Mouse (Mus musculus) heart, adult 8-10 months (tissue): ENCODE measurements around the gene Gm20547. TPM values are rescaled to one million over a fixed set of nuclear protein-coding genes. Genes with fewer than 3 reads are reported as not detected.

Source experiments
- DNase-seq: peaks from one replicate; pipeline ENCODE4 v3.0.0; 2022; ENCODE audit warnings: low spot score
- total RNA-seq, 4 experiments: library from RNA; stranded (reverse); gene quantifications; 2 replicates each; pipeline ENCODE4 v1.2.4; 2022

Gm20547 gene
- total RNA-seq, 4 experiments from 2014 or later = not detected

DNA sequence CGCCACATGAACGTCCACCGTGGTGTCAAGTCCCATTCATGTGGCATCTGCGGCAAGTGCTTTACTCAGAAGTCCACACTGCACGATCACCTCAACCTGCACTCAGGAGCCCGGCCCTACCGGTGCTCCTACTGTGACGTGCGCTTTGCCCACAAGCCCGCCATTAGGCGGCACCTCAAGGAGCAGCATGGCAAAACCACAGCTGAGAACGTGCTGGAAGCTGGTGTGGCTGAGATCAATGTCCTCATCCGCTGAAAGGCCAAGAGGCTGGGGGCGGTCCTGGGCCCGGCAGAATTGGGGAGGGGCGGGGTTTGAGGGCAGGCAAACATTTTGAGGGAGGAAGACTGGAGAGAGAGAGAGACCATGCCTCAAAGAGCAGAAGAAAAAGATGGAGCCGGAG, 14.5 kb upstream of the Gm20547 start:
- no peak for DNase-seq

DNA sequence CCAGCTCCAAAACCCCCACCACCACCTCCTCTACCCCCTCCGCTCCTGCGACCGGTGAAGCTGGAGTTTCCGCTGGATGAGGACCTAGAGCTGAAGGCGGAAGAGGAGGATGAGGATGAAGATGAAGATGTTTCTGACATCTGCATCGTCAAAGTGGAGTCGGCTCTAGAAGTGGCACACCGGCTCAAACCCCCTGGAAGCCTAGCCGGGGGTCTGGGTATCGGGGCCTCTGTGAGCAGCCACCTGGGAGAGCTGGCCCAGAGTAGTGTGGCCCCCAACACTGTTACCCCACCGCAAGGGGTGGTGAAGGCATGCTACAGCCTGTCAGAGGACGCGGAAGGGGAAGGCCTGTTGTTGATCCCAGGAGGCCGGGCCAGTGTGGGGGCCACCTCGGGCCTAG, 13.9 kb upstream of the Gm20547 start:
- no peak for DNase-seq

DNA sequence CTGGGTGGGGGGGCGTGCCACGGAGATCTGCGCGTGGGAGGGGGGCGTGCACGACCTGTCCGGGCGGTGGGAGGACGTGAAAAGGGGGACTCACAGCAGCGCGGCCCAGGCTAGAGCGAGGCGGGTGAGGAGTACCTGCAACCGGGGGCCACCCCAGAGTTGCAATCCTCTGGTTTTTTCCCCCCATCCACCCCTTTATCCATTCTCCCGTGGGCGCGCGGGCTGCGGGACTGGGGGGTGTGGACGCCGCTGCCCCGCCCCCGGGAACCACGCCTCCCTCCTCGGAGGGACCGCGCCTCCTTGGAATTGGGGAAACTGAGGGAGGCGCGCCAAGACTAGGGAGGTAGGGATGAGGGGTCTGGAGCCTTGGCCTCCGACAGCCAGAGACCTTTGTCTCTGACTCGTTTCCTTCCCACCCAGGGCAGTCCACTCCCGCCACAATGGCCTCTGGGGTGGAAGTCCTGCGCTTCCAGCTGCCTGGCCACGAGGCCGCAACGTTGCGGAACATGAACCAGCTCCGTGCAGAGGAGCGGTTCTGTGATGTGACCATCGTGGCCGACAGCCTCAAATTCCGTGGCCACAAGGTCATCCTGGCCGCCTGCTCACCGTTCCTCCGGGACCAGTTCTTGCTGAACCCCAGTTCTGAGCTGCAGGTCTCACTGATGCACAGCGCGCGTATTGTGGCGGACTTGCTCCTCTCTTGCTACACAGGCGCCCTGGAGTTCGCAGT, 13.1 kb upstream of the Gm20547 start:
- DNase-seq = peak; percentile 35

DNA sequence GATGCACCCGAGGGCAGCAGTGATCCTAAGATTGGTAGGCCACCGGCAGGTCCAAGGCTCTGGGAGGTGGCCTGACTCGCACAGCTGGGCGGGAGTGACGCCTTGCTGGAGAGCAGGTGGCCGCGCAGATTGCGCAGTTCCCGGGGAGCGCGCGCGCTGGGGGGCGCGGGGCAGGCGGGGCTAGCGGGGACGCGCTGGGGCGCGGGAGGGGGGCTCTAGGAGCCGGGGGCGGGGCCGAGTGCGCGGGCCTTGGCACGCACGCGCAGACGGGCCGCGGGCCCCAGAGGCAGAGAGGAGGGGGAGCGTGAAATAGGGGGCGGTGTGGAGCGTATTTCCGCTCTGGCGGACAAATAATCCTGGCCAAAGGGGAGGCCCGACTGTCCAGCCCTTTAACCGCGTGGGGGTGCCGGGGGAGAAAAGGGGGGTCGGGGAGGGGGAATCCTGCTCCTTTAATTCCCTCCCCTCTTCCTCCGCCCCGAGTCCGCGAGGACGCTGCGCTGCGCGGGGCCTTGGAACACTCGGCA, 12.3 kb upstream of the Gm20547 start:
- peak; percentile 91 for DNase-seq

DNA sequence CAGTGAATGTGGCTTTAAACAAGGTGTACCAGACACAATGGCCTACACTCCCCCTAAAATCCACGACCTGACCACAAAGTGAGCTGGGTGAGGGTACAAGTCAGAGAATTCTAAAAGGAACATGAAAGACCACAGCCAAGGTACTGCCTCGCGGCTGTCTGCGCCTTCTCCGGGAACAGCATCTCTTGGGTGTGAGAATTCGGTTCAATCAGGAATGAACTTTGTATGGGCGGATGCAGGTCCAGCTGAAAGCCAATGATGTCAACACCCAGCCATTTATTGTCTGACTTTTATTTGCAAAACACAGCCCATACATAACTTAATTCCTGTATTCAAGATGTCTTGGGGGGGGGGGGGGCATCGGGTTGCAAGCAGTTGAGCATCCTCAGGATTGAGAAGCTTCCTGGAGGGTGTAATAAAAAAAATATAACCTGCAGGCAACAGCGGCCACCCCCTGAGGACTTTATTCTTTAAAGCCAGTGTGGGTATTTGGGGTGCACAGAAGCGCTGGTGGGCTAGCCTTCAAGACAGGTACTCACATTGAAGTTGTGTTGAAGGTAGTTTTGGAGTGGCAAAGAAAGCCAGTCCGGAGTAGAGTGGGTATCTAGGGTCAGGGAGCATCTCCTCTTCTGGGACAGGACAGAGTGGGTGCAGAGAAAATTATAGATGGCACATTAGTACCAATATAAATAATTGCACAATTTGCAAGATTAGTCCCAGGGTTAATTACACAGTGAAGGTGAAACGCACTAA, 11.4 kb upstream of the Gm20547 start:
- no peak for DNase-seq

DNA sequence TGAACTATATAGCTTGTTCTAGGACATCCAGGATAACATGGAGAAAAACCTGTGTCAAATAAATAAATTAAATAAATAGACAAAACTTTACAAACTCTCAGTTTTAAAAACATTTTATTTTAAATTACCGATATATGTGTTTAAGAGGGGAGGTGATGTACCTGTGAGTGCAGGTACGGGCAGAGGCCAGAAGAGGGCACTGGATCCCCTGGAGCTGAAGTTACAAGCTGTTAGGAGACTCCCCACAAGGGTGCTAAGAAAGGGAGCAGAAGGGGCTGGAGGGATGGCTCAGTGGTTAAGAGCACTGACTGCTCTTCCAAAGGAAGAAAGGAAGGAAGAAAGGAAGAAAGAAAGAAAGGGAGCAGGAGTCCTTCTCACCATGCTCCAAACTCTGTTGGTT, 9.5 kb upstream of the Gm20547 start:
- no peak for DNase-seq

DNA sequence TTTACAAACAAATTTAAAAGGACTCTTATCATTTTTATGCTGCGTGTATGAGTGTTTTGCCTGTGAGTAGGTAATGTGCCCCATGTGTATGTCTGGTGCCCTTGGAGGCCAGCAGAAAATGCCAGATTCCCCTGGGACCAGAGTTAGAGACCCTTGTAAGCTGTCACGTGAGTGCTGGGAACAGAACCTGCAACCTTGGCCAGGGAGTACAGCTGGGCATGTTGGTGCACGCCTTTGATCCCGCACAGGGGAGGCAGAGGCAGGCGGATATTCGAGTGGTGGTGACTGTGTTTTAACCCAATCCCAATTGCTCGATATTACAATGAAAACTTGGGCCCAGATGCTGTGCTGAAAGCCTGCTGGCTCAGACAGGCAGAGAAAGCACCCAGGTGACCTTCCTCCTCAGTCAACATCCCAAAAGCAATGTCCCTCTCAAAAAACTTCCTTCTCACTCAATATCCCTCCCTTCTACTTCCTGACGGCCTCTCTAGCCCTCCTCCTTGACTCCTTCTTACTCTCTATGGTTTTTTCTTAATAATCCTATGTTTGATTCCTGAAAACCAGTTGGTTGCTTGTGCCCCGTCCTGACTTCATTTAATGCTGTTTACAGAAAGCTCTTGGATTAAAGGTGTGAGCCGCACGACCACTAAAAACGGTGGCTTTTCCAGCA, 8.4 kb upstream of the Gm20547 start:
- no peak for DNase-seq

DNA sequence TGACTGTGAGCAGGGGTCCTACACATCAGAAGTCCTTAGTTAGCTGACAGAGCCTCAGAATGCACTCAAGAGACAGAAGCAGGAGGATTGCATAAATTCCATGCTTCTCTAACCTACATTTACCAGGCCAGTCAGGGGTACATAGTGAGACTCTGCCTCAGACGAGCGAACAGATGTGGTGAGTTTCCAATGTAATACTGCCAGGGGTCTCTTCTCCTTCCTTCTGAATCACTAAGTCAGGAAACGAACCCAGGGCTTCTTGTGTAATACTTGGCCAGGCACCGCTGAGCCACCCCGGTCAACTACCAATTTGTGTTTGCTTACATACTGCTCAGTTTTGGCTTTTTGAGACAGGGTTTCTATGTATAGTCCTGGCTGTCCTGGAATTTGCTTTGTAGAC, 6.1 kb upstream of the Gm20547 start:
- DNase-seq = no peak

DNA sequence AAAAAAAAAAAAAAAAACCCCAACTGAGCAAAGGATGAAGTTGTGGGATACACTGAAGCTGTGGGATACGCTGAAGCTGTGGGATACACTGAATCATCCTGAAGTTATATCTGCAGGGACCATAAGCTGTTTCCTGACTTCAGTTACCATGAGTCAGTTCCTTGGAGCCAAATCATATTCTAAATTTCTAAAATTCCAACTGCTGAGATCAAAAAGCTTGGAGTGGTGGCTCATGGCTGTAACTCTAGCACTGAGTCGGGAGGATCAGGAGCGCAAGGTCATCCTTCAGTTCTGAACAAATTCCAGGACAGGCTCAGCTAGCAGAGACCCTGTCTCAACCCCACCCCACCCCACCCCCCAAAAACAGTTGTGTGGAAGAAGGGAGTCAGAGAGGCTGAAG, 3.8 kb upstream of the Gm20547 start:
- no peak for DNase-seq

DNA sequence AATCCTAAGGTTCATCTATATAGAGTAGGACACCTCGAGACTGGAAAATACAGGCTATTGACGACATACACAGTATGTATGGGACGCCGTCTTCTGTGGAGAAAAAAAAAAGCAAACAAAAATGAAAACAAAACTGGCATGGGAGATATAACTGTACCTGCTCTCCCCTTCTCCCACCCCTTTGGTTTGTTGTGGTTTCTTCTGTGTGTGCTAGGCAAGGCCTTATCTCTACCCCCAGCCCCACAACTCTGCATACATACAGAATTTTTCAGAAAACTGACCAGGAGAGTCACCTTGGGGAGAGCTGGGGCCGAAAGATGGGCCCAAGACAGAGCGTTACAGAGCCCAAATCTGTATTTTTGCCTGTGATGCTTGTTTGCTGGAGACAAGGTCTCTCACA, 2.9 kb upstream of the Gm20547 start:
- DNase-seq = no peak

DNA sequence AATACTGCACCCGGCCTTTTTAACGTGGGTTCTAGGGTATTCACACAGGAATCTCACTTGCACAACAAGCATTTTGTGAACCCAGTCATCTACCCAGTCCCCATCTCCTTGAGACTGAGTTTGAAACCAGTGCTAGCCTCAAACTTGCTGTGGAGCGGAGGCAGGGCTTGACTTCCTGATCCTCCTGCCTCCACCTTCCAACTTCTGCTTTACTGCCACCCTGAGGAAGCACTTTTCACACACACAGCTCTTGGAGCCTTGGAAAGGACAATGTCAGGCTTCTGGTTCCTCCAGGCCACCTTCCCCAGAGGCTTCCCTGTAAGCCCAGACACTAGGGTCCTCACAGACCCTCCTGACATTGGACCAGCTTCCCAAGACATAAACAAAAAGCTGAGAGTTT, 1.5 kb upstream of the Gm20547 start:
- DNase-seq = no peak

DNA sequence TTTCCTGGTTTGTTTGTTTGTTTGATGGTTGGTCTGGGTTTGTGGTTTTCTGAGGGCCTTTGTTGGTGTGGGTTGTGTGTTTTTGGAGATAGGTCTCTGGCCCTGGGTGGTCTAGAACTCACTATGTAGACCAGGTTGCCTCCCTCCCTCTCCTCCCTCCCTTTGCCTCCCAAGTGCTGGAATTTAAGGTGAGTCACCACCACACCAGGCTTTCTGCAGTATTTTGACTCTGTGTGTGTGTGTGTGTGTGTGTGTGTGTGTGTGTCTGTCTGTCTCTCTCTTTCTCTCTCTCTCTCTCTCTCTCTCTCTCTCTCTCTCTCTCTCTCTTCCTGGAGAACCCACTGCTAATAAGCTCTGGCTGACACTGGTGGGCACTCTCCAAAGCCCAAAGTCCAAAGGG, 676 bp downstream of the Gm20547 start:
- no peak for DNase-seq

DNA sequence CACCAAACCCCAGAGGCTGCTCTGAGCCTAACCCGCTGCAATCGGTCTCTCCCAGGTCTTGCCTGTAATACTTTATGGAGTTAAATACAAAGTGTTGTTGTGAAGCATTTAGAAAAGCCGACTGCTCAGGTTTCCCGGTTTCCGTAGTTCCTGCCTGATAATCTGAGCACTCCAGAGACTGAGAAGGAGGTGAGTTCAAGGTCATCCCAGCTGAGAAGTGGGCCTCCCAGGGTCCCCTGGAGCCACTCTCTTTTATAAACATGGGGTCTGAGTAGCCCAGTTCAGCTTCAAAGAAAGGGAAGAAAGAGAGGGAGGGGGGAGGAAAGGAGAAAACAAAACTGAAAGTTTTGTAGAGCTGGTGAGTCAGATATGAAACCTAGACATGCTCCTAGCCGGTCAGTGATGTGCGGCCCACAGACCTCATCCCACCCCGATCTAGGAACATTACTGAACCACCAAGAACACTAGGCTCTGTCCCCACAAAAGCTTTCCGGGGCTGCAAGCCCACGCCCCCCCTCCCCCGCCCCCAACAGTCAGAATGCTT, 2.4 kb downstream of the Gm20547 start, which contains the start of gene Zbtb12:
Gene Zbtb12, plus strand, starts transcription at position 148 of the 544 bp plus-strand sequence.
- DNase-seq = no peak

DNA sequence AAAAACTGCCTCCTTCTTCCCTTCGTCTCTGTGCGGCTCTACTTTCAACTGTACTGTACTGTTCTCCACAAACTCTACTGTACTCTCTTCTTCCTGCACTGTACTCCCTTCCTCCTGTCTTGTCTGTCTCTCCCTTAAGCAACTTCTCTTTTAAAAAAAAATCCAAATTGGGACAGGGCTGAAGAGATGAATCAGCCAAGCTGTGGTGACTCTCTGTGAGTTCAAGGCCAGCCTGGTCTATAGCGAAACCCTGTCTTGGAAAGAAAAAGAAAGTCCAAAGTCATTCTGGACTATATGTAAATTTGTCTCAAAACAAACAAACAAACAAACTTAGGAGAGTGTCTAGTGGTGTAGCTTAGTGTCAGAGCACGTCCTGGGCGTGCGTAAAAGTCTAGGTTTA, 7.5 kb downstream of the Gm20547 start:
- no peak for DNase-seq

DNA sequence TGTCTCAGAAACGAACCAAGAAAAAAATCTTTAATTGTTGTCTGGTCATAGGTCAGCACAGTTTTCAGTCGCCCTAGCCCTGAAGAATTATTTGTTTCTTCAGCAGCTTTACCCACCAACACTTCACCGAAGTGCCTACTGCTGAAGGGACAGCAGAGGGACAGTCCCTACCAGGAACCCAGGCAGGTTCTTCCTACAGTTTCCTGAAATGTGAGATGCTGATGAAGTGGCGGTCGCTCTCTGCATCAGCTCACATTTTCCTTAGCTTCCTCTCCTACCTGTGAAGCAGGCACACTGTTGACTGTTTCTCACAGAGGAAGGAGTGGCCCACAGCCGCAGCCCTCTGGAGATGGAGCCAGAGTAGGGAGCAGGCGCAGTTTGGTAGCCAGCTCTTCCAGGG, 15.9 kb downstream of the Gm20547 start:
- no peak for DNase-seq

DNA sequence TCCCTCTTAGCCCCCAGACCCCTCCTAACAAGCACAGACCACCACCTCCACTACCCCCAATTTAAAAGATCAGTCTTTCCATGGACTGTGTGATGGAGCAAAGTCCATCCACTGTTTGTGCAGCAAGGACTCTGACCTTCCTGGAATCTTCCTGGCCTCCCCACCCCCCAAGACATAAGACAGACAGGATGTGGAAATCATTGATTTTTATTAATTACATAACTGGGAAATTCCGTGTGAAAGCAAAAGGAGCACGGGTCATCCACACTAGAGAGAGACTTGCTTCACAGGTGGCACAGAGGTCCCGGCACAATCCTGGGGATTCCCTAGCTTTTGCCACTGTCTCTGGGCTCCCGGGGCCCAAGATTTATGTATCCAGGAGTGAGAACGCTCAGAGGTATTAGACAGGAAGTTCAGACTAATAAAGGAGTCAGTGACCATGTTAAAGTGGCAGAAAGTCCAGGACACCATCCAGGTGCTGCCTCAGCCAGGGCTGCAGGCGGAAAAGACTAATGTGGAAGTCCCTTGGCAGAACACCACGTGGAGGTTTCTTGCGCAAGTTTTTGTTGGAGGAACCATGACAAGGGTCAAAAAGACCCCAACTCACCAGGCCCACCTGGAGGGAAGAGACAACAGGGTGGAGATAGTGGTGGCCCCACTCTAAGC, 19.3 kb downstream of the Gm20547 start, which contains the start of gene Cfb:
Gene Cfb, minus strand, starts transcription at position 103 of the 666 bp plus-strand sequence.
- no peak for DNase-seq

DNA sequence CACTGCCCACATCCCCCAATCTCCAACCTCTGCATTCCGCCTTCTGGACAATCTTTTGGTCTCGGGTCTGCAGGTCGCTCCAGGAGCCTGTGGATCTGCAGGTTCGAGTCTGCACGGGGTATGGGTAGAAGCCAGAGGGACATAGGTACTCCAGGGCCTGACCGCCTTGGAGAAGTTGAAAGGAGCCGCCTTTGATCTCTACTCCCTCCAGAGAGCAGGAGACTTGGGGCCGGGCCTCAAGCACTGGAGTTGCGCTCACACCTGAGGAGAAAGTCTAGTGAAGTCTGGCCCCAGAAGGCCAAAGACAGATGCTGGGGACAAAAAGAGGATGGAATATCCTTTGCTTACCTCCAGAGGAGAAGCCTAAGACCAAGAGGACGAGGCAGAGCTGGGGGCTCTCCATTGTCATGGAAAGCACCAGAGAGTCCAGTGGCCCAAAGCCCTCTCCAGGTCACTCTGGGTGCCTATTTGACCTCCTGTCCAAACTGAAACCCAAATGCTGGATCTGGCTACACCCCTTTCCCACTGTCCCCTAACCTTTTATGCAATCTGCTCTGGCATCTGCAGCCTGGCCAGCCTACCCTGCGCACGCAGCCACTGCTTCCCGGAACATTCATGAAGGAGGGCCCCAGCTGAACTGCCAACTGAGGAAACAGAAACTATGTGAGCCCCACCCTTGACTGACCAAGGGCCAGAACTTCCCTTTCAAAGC, 20.0 kb downstream of the Gm20547 start:
- no peak for DNase-seq

DNA sequence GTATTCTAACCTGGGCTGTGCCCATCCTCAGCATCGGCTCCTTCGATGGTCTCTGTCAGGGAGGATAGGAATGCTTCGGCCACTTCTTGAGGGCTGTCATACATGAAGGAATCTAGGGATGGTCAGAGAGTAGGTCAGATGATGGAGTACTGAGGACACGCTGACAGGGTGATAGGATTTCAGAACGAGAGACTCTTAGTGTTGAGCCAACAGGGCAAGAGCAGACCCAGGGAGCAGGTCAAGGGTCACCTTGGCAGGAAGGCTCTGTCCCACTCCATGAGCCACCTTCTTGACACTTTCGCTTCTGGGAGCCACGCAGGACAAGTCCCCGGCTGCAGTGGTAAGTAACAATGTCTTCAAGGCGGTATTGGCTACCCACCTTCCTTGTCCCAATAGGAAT, 21.3 kb downstream of the Gm20547 start:
- DNase-seq = no peak

DNA sequence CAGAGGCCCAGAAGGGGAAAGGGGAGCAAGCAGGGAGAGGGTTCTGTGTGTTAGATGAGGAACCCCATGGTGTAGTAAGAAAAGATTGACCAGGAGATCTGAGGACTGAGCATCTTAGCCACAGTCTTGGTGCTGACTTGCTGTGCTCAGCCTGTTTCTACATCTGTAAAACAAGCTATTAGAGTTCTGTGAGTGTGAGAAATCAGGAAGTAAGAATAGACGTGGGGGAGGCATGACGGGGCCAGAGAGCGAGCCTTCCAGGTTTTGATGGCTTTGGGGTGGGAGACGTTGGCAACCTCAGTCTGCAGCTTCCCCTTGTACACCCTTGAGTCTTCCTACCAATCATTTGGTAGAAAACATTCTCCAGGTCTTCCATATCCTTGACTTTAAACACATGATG, 23.2 kb downstream of the Gm20547 start:
- no peak for DNase-seq

DNA sequence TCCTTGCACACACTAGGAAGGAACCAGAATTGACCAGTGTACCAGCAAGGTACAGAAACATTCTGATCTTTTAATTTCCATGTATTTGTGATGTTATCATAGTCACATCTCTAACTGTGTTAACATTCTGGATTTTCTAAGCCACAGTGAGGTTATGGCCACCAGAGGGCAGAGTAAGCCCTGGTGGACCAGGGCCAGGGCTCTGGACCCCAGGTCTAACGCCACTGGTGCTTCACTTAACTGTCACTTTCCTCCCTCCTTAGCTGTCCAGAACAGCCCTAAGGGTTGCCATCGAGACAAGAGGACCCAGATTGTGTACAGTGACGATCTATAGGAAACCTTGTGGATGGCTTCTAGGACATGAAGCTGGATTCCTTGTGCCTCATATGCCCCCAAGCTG, 26.0 kb downstream of the Gm20547 start:
- peak; percentile 26 for DNase-seq

DNA sequence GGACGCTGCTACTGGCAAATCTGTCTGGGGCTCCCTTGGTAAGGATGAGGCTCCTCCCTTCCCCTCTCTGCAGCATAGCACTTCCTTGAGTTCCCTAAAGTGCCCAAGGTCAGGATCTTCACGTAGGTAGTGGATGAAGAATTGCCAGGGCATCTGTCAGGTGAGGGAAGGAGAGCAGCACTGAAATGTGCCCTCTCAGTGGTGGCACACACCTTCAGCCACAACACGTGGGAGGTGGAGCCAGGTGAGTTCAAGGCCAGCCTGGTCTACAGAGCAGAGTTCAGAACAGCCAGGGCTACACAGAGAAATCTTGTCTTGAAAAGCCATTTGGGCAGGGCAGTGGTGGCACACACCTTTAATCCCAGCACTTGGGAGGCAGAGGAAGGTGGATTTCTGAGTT, 27.1 kb downstream of the Gm20547 start:
- DNase-seq = no peak
